Mouse (Mus musculus) MEL (cell line): Measurements from ENCODE around the gene Sugp2. TPM values are rescaled to one million over a fixed set of nuclear protein-coding genes. Genes with fewer than 3 reads are reported as not detected.

Experiments used
- DNase-seq: peaks from one replicate; pipeline ENCODE4 v3.0.0; 2011; ENCODE audit warnings: low read depth, low spot score
- H3K27ac ChIP-seq: 2 replicates; pipeline ENCODE4 v1.5.1; 2012; ENCODE audit warnings: low read depth, mild to moderate bottlenecking, control low read depth, low read length, moderate library complexity; ENCODE audit not compliant: control insufficient read depth
- H3K27me3 ChIP-seq, 2 experiments: fragments of 150-350 bp in 1 of 2; sonication (generic) in 1 of 2; 2 replicates each; pipeline ENCODE4 v1.6.1; 2012; ENCODE audit warnings: low read length in 2 of 2, mild to moderate bottlenecking in 2 of 2, improper control_type of control experiment in 1 of 2, moderate library complexity in 1 of 2; ENCODE audit not compliant: insufficient read depth in 2 of 2, control insufficient read depth in 1 of 2
- H3K36me3 ChIP-seq, 2 experiments: 2 replicates each; pipeline ENCODE4 v1.6.1; 2012 to 2014; ENCODE audit warnings: low read length in 2 of 2, improper control_type of control experiment in 1 of 2, inconsistent platforms in 1 of 2, mild to moderate bottlenecking in 1 of 2; ENCODE audit not compliant: insufficient read depth in 2 of 2, control insufficient read depth in 1 of 2
- H3K4me1 ChIP-seq, 2 experiments: fragments of 150-350 bp in 1 of 2; sonication (generic) in 1 of 2; 2 replicates each; pipeline ENCODE4 v1.6.1; 2012; ENCODE audit warnings: low read length in 2 of 2, improper control_type of control experiment in 1 of 2, mild to moderate bottlenecking in 1 of 2; ENCODE audit not compliant: insufficient read depth in 2 of 2, control insufficient read depth in 1 of 2
- H3K4me3 ChIP-seq, 2 experiments: fragments of 150-350 bp in 1 of 2; sonication (generic) in 1 of 2; 2 replicates each; pipeline ENCODE4 v1.5.1; 2012; ENCODE audit warnings: low read depth in 2 of 2, low read length in 2 of 2, mild to moderate bottlenecking in 2 of 2, moderate library complexity in 2 of 2, control low read depth in 1 of 2, improper control_type of control experiment in 1 of 2; ENCODE audit not compliant: control insufficient read depth in 1 of 2, insufficient read depth in 1 of 2
- H3K79me2 ChIP-seq: 2 replicates; pipeline ENCODE4 v1.6.1; 2012; ENCODE audit warnings: mild to moderate bottlenecking, low read length, moderate library complexity; ENCODE audit not compliant: control insufficient read depth, poor library complexity, insufficient read depth
- H3K9ac ChIP-seq: 2 replicates; pipeline ENCODE4 v1.6.1; 2012; ENCODE audit warnings: low read depth, mild to moderate bottlenecking, control low read depth, low read length, moderate library complexity; ENCODE audit not compliant: control insufficient read depth, poor library complexity, severe bottlenecking
- H3K9me3 ChIP-seq: fragments of 150-350 bp; sonication (generic); replicated peaks from 2 replicates; pipeline ENCODE4 v1.6.1; 2012; ENCODE audit warnings: mild to moderate bottlenecking, low read length, improper control_type of control experiment, moderate library complexity; ENCODE audit not compliant: insufficient read depth
- CTCF ChIP-seq, 3 experiments: IDR thresholded peaks in 2 of 3; conservative IDR thresholded peaks in 1 of 3; 2 replicates each; pipeline ENCODE4 v1.5.1; 2011 to 2012; ENCODE audit warnings: low read length in 3 of 3, low read depth in 2 of 3, mild to moderate bottlenecking in 2 of 3, improper control_type of control experiment in 1 of 3, inconsistent platforms in 1 of 3, mixed read lengths in 1 of 3, moderate library complexity in 1 of 3; ENCODE audit not compliant: control insufficient read depth in 1 of 3, insufficient read depth in 1 of 3, poor library complexity in 1 of 3, severe bottlenecking in 1 of 3
- EP300 ChIP-seq, 2 experiments: IDR thresholded peaks; 2 replicates each; pipeline ENCODE4 v1.6.1; 2011; ENCODE audit warnings: improper control_type of control experiment in 2 of 2, low read length in 2 of 2, low read depth in 1 of 2, mild to moderate bottlenecking in 1 of 2
- GABPA ChIP-seq: IDR thresholded peaks from 2 replicates; pipeline ENCODE4 v1.6.1; 2012; ENCODE audit warnings: low read depth, mild to moderate bottlenecking, inconsistent platforms, low read length, improper control_type of control experiment, moderate library complexity
- GATA1 ChIP-seq: IDR thresholded peaks from 2 replicates; pipeline ENCODE4 v1.6.1; 2011; ENCODE audit warnings: low read depth, low read length, improper control_type of control experiment
- JUND ChIP-seq: IDR thresholded peaks from 2 replicates; pipeline ENCODE4 v1.6.1; 2011; ENCODE audit warnings: low read depth, mild to moderate bottlenecking, improper control_type of control experiment, low read length
- MXI1 ChIP-seq: IDR thresholded peaks from 2 replicates; pipeline ENCODE4 v1.6.1; 2011; ENCODE audit warnings: mild to moderate bottlenecking, low read depth, low read length, improper control_type of control experiment
- MYB ChIP-seq: IDR thresholded peaks from 2 replicates; pipeline ENCODE4 v1.6.1; 2011; ENCODE audit warnings: mild to moderate bottlenecking, low read depth, low read length, improper control_type of control experiment
- POLR2AphosphoS5 ChIP-seq: IDR thresholded peaks from 2 replicates; pipeline ENCODE4 v1.6.1; 2012; ENCODE audit warnings: low read depth, borderline replicate concordance, mild to moderate bottlenecking, inconsistent platforms, low read length, moderate library complexity, mixed read lengths
- RAD21 ChIP-seq: IDR thresholded peaks from 2 replicates; pipeline ENCODE4 v1.6.1; 2011; ENCODE audit warnings: mild to moderate bottlenecking, low read depth, low read length, improper control_type of control experiment
- RCOR1 ChIP-seq: IDR thresholded peaks from 2 replicates; pipeline ENCODE4 v1.6.1; 2012; ENCODE audit warnings: low read depth, mild to moderate bottlenecking, inconsistent platforms, low read length, improper control_type of control experiment
- SIN3A ChIP-seq: IDR thresholded peaks from 2 replicates; pipeline ENCODE4 v1.6.1; 2012; ENCODE audit warnings: low read length, improper control_type of control experiment, inconsistent platforms
- SMC3 ChIP-seq: IDR thresholded peaks from 2 replicates; pipeline ENCODE4 v1.6.1; 2011; ENCODE audit warnings: low read depth, low read length, improper control_type of control experiment
- TBP ChIP-seq: IDR thresholded peaks from 2 replicates; pipeline ENCODE4 v1.8.0; 2011; ENCODE audit warnings: low read depth, low read length, improper control_type of control experiment
- TCF12 ChIP-seq: IDR thresholded peaks from 2 replicates; pipeline ENCODE4 v1.6.1; 2014; ENCODE audit warnings: low read depth, mild to moderate bottlenecking, inconsistent platforms, low read length, improper control_type of control experiment, moderate library complexity
- USF1 ChIP-seq: IDR thresholded peaks from 2 replicates; pipeline ENCODE4 v1.6.1; 2014; ENCODE audit warnings: low read depth, mild to moderate bottlenecking, inconsistent platforms, low read length, improper control_type of control experiment, moderate library complexity
- ZNF384 ChIP-seq: IDR thresholded peaks from 2 replicates; pipeline ENCODE4 v1.6.1; 2012; ENCODE audit warnings: low read depth, mild to moderate bottlenecking, inconsistent platforms, low read length, improper control_type of control experiment
- polyA plus RNA-seq, 2 experiments: library from polyadenylated mRNA; stranded (reverse) in 1 of 2; unstranded in 1 of 2; fragments of >175 nt in 1 of 2; fragments of >200 nt in 1 of 2; gene quantifications; 2 replicates each; pipeline versions ENCODE4 v1.2.1 to v1.2.4; 2012; ENCODE audit warnings: low replicate concordance in 2 of 2, low read depth in 1 of 2; ENCODE audit not compliant: insufficient read length in 2 of 2, insufficient read depth in 1 of 2, missing spikeins in 1 of 2
- total RNA-seq: library from RNA; depleted of rRNA; stranded (reverse); fragments of 300-350 nt; gene quantifications from 2 replicates; pipeline ENCODE4 v1.2.3, GENCODE M21; 2012

Sugp2 gene
- total and polyA plus RNA-seq, 3 experiments = 23.9 to 27.4 TPM; not detected in 1

- Histone ChIP-seq H3K27ac (no peak overlapping the region), H3K9ac (no peak overlapping the region), H3K79me2 (peaks cover 2% of the 10 kb centered on the region; the same call in 1 of the 2 replicates), H3K36me3 (peaks cover 0 to 6% of the 10 kb centered on the region in 2 experiments; a peak in 3 of 4 replicates), H3K4me1 (peaks cover 5 to 16% of the 10 kb centered on the region in 2 experiments), H3K4me3 (no peak overlapping the region), H3K27me3 (no peaks in the 10 kb centered on the region), H3K9me3 (no peaks in the 10 kb centered on the region)
- no peak for TF ChIP-seq EP300 (IDR thresholded peaks at IDR 0.05; ENCODE audit: low read depth in 1 of 2, low read length in 2 of 2)
- TF ChIP-seq JUND = no peak
- TF ChIP-seq TBP = no peak
- no peak for TF ChIP-seq POLR2AphosphoS5
- no peak for TF ChIP-seq MYB
- TF ChIP-seq ZNF384 = no peak
- no peak for TF ChIP-seq RCOR1
- no peak for TF ChIP-seq GABPA
- TF ChIP-seq MXI1 = no peak
- TF ChIP-seq TCF12 = no peak
- no peak for DNase-seq
Measured at GRCm38 (mm10) chr8:70197603-70198002, 36.4 kb upstream of the Sugp2 start.

DNA sequence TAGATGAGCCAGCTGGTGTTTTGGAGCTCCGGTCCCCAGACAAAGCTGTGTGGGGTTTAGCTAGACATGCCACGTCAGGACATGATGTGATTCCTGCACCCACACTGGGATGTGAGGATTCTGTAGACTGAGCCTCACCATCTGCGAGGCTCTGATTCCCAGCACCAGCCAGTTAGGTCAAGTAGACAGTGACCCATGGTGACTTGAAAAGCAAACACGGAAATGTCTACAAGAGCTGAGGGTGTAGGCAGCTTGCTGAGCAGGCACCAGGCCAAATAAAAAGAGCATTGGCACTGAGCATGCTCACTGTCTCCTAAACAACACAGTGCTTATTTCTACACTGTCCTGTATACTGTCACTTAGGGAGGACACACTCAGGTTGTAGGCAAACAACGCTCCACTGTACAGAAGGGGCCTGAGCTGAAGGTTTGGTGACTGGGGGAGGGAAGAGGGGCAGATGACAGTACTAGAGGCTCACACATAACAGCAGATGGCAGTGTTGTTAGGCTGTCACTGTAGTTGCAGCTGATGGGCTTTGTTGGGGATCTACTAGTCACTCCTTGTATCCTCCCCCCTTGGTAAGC, 33.8 kb upstream of the Sugp2 start:
- Histone ChIP-seq H3K9ac (no peak overlapping the region), H3K4me1 (peaks cover 5 to 18% of the 10 kb centered on the region in 2 experiments), H3K79me2 (peaks cover 2% of the 10 kb centered on the region; the same call in 1 of the 2 replicates), H3K9me3 (no peaks in the 10 kb centered on the region), H3K36me3 (peaks cover 0 to 6% of the 10 kb centered on the region in 2 experiments; a peak in 3 of 4 replicates), H3K4me3 (no peak overlapping the region), H3K27me3 (no peaks in the 10 kb centered on the region), H3K27ac (no peak overlapping the region)
- TF ChIP-seq EP300 (IDR thresholded peaks at IDR 0.05; ENCODE audit: low read depth in 1 of 2, low read length in 2 of 2) = no peak
- peak; percentile 43 for TF ChIP-seq RAD21
- TF ChIP-seq USF1 = no peak
- peak in 2 of 3 experiments; percentile 20 to 60; a peak in 3 of 6 replicates for TF ChIP-seq CTCF (IDR thresholded peaks at IDR 0.05 in 2 of 3, conservative IDR thresholded peaks at IDR 0.05 in 1 of 3; ENCODE audit: control insufficient read depth in 1 of 3, insufficient read depth in 1 of 3, low read depth in 2 of 3, low read length in 3 of 3, poor library complexity in 1 of 3, severe bottlenecking in 1 of 3)
- TF ChIP-seq SMC3 = peak; percentile 57
- no peak for TF ChIP-seq GATA1
- TF ChIP-seq SIN3A = 0 out of 2 replicates have a peak, but pooled peaks have one; percentile 23
- TF ChIP-seq GABPA = no peak
- DNase-seq = peak; percentile 44
